Mouse (Mus musculus) limb, embryonic 11.5 days (tissue): ENCODE measurements around the gene Prodh2. TPM values are rescaled to one million over a fixed set of nuclear protein-coding genes. Genes with fewer than 3 reads are reported as not detected.

ENCODE experiments used
- ATAC-seq: fragments of 200-750 bp; cut with Nextera tagmentation; 2 replicates; pipeline ENCODE4 v1.8.0; 2017; ENCODE audit warnings: low read depth; ENCODE audit not compliant: insufficient number of reproducible peaks, low FRiP score, low TSS enrichment
- DNase-seq: peaks from one replicate; pipeline ENCODE4 v3.0.0-alpha.2; 2015; ENCODE audit warnings: low spot score
- H3K27ac ChIP-seq: fragments of 300-500 bp; sonication (generic); replicated peaks from 2 replicates; pipeline ENCODE4 v1.5.1; 2014; ENCODE audit warnings: low read depth, mild to moderate bottlenecking, low read length
- H3K27me3 ChIP-seq: fragments of 300-500 bp; sonication (generic); 2 replicates; pipeline ENCODE4 v1.6.1; 2014; ENCODE audit warnings: mild to moderate bottlenecking, low read length, mixed read lengths; ENCODE audit not compliant: control insufficient read depth, insufficient read depth
- H3K36me3 ChIP-seq: fragments of 300-500 bp; sonication (generic); 2 replicates; pipeline ENCODE4 v1.6.1; 2014; ENCODE audit warnings: mild to moderate bottlenecking, low read length, moderate library complexity, mixed read lengths; ENCODE audit not compliant: control insufficient read depth, insufficient read depth
- H3K4me1 ChIP-seq: fragments of 300-500 bp; sonication (generic); 2 replicates; pipeline ENCODE4 v1.6.1; 2014; ENCODE audit warnings: low read length, mixed read lengths; ENCODE audit not compliant: control insufficient read depth, insufficient read depth
- H3K4me2 ChIP-seq: fragments of 300-500 bp; sonication (generic); 2 replicates; pipeline ENCODE4 v1.6.1; 2014; ENCODE audit warnings: low read depth, mild to moderate bottlenecking, moderate library complexity; ENCODE audit not compliant: severe bottlenecking
- H3K4me3 ChIP-seq: fragments of 300-500 bp; sonication (generic); 2 replicates; pipeline ENCODE4 v1.5.1; 2014; ENCODE audit warnings: low read depth, low read length
- H3K9ac ChIP-seq: fragments of 300-500 bp; sonication (generic); 2 replicates; pipeline ENCODE4 v1.6.1; 2014; ENCODE audit warnings: mild to moderate bottlenecking, low read length
- H3K9me3 ChIP-seq: fragments of 300-500 bp; sonication (generic); 2 replicates; pipeline ENCODE4 v1.6.1; 2016; ENCODE audit warnings: low read length; ENCODE audit not compliant: control insufficient read depth
- WGBS: fragments of 180-500 bp; shearing (Covaris S2); extraction: QIAGEN DNeasy Blood & Tissue Kit; methylation state at CpG from one replicate; pipeline ENCODE4 v1.1.7; 2014; 5-methylcytosine and 5-hydroxymethylcytosine counted together
- polyA plus RNA-seq: library from polyadenylated mRNA; unstranded; fragments of >200 nt; fragmentation: Nextera tagmentation; extraction: Ambion mirVana; gene quantifications from 2 replicates; pipeline ENCODE4 v1.2.1, GENCODE M21; 2014

The Prodh2 gene
- polyA plus RNA-seq, 1 experiment from 2014 or later, result not detected

DNA sequence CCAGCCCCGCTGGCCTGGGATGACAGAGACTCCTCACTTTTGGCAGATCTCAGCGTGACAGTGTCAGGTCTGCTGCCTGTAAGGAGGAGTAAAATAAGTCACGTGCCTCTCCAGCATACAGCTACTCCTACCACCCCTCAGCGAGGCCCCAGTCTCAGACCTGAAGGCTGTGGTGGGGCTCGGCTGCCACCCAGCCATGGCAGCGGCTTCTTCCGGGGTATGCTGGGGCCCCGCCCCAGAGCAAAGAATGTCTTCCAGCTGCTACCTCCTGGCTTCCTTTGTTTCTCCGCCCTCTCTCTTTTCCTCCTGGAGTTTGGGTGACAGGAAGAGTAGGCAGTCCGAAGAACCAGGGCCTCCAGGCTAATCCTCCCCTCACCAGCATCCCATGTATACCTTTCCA, 32.5 kb downstream of the Prodh2 start:
- Histone ChIP-seq H3K27me3 (no peaks in the 10 kb centered on the region), H3K27ac (no peak overlapping the region), H3K4me1 (0 out of 2 replicates have a peak, but pooled peaks cover 9% of the 10 kb centered on the region), H3K4me3 (no peak overlapping the region), H3K4me2 (no peak overlapping the region), H3K9me3 (no peaks in the 10 kb centered on the region), H3K36me3 (peaks cover 25% of the 10 kb centered on the region), H3K9ac (no peak overlapping the region; the same call in 1 of the 2 replicates)
- ATAC-seq (no peak), DNase-seq (no peak)
- WGBS, result 23% methylated on average over 10 of the region's 10 CpGs

DNA sequence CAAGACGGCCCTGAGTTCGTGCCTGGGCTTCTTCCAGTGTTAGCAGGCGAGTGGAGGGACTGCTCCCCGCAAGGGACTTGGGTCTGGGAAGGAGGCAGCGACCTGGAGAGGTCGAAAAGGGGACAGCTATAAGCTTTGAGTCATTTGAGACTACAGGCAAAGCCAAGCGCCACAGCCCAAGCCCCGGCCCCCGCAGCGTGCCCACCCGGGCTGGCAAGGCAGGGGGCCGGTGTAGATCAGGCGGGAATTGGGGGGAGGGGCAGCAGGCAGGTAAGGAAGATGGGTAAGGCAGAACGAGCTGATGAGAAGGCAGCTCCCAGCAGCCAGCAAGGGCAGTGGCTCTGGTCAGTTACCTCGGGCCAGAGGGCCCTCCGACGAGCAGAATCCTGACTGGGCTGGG, 33.0 kb downstream of the Prodh2 start:
- 22% methylated on average over 17 of the region's 17 CpGs for WGBS
- Histone ChIP-seq H3K4me3 (0 out of 2 replicates have a peak overlapping the region, but pooled peaks have one; percentile 0), H3K27me3 (no peaks in the 10 kb centered on the region), H3K4me2 (0 out of 2 replicates have a peak overlapping the region, but pooled peaks have one; percentile 10), H3K36me3 (peaks cover 25% of the 10 kb centered on the region), H3K4me1 (0 out of 2 replicates have a peak, but pooled peaks cover 9% of the 10 kb centered on the region), H3K9me3 (no peaks in the 10 kb centered on the region), H3K9ac (no peak overlapping the region; the same call in 1 of the 2 replicates), H3K27ac (no peak overlapping the region)
- DNase-seq (no peak), ATAC-seq (no peak)

DNA sequence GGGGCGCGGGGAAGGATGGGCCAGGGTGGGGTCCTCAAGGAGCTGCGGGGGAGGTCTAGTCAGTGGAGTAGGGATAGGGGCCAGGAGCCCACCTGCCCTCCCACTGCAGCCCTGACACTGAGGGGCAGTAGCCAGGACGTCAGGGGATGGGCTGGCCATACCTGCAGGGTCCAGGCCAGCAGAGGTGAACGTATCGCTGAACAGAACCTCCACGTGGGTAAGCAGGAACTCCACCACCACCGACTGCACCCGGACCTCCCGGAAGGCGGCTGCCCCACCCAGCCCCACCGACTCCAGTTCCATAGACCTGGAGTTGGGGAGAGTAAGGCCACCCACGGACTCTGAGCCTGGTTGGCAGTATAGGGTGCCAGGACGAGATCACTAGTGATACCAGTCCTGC, 33.6 kb downstream of the Prodh2 start:
- ATAC-seq (no peak), DNase-seq (no peak)
- Histone ChIP-seq H3K27ac (no peak overlapping the region), H3K27me3 (no peaks in the 10 kb centered on the region), H3K4me1 (0 out of 2 replicates have a peak, but pooled peaks cover 9% of the 10 kb centered on the region), H3K4me2 (no peak overlapping the region), H3K9ac (no peak overlapping the region), H3K9me3 (no peaks in the 10 kb centered on the region), H3K36me3 (peaks cover 25% of the 10 kb centered on the region), H3K4me3 (no peak overlapping the region)
- WGBS, result 82% methylated on average over 14 of the region's 14 CpGs

DNA sequence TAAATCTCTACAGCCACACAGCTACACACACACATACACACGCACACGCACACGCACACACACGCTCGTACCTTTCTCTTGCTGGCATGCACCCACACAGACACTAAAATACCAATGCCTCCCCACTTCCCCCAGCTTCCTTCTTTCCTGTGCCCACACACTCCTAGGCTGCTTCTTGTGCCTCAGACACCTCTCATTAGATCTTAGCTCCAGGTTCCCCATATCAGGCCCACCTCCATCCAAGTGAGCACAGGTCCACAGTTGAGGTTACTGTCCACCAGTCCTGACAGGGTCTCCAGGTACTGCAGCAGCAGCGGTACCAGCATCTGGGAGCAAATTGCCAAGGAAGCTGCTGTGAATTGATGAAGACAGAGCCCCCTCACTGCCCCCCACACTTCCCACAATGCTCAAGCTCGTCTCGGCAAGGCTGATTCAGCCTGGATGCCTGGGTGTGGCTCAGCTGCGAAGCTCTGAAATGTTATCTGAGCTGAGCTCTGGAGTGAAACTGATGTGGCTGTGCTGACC, 37.9 kb downstream of the Prodh2 start:
- Histone ChIP-seq H3K9me3 (no peaks in the 10 kb centered on the region), H3K27me3 (no peaks in the 10 kb centered on the region), H3K27ac (no peak overlapping the region), H3K4me3 (no peak overlapping the region), H3K4me1 (peaks cover 18% of the 10 kb centered on the region; the same call in 1 of the 2 replicates), H3K36me3 (peaks cover 20% of the 10 kb centered on the region), H3K9ac (no peak overlapping the region), H3K4me2 (no peak overlapping the region)
- no peak for DNase-seq
- 85% methylated on average over 9 of the region's 9 CpGs for WGBS
- ATAC-seq, result no peak

DNA sequence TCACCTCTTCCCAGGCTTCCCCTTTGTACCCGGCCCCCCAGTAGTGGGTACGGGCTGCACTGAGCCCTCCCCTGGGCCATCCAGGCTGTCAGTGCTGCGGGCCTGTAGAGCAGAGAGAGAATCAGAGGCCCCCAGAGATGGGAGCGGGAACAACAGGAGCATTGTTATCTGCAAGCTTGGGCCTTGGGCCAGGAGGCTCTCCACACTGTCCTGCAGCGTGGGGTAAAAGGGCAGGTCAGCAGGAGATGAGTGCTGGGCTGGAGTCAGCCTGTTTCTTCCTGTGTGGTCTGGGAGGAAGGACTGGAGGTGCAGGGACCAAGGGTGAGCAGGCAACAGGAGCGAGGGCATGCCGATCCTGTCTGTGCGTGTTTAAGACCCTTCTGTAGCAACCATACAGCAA, 39.5 kb downstream of the Prodh2 start:
- peaks cover 12% of the 10 kb centered on the region; the same call in 1 of the 2 replicates for H3K4me1 ChIP-seq
- DNase-seq (no peak), ATAC-seq (no peak)
- peaks cover 17% of the 10 kb centered on the region for H3K36me3 ChIP-seq
- H3K27me3 ChIP-seq, result no peaks in the 10 kb centered on the region
- no peaks in the 10 kb centered on the region for H3K9me3 ChIP-seq
- 0 out of 2 replicates have a peak overlapping the region, but pooled peaks have one; percentile 23 for H3K9ac ChIP-seq
- no peak overlapping the region for H3K27ac ChIP-seq
- 55% methylated on average over 8 of the region's 8 CpGs for WGBS
- no peak overlapping the region for H3K4me3 ChIP-seq
- H3K4me2 ChIP-seq, result no peak overlapping the region

DNA sequence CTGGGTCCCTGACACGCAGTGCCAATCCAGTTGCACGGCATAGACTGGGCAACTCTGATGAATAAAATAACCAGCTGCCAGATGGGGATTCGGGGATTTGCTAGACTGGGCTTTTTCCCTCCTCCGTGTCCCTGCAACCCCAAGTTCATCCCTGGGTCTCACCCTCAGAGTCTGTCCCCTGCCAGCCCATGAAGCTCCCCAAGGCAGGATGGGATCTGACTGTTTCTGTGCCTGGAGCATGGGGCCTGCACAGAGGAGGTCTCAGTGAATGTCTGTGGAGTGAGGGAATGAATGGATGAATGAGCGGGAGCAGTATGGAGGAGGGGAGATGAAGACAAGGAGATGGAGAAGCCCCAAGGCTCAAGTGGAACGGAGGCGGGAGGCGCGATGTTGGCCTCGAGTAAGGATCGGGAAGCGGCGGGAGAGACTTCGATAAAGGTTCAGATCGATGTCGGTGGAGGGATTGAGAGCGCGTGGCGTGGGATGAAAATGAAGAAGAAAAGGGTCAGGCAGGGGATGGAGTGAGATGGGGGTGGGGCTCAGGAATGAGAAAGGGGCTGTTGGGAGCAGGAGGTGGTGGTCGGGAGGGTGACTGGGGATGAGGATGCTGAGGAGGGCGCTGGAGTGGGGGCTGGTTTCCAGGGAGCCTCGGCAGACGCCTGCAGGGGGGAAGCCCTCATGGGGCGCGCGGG, 40.7 kb downstream of the Prodh2 start:
- Histone ChIP-seq H3K9ac (peak overlapping the region; percentile 78), H3K36me3 (peaks cover 8% of the 10 kb centered on the region), H3K9me3 (no peaks in the 10 kb centered on the region), H3K27me3 (no peaks in the 10 kb centered on the region), H3K4me1 (peaks cover 12% of the 10 kb centered on the region; the same call in 1 of the 2 replicates), H3K4me3 (peak overlapping the region; percentile 46), H3K27ac (no peak overlapping the region), H3K4me2 (peak overlapping the region; percentile 84)
- ATAC-seq, result no peak
- no peak for DNase-seq
- WGBS, result 8% methylated on average over 26 of the region's 26 CpGs

DNA sequence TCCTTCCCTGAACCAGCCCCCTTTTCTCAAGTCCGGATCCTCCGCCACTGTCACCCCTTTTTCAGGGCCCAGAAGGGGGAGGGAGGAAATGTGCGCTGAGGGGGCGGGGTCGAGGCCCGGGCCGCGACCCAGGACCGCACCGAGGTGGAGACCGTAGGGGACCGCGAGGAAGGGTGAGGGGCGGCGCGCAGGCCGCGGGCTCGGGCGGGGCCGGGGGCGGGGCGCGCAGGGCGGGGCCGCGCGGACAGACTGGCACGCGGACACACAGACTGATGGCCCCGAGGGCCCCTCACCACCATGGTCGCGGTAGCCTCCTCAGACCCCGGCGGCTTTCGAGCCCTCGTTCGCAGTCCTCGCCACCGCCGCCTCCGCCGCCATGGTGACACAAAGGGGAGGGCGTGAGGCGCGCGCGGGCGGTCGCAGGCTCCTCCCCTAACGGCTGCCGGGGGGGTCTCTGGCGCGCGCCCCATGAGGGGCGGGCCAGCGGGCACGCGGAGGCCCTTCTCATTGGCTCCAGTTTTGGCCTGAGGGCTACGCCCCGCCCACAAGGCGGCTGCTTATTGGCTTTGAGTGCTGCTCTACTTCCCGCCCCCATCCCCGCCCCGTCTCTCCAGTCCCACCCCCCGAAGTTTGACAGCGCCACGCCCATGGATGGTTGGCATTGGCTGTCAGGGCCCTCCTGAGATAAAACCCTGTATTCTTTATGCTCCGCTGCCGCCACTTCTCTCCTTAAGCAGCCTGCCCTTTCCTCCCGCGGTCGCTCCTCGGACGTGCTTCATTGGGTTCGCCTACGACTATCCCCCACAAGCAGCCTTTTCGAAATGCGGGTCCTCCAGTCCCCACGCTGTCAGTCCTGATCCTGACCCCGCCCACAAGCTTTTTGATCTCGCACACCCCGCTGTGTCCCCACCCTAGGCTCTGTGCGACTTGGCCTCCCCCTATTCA, 41.5 kb downstream of the Prodh2 start, which contains the start of gene Arhgap33:
Gene Arhgap33, minus strand, starts transcription at position 428 of the 945 bp plus-strand sequence.
- Histone ChIP-seq H3K27ac (no peak within 1 kb of the TSS), H3K4me1 (peaks cover 12% of the 10 kb centered on the region; the same call in 1 of the 2 replicates), H3K36me3 (peaks cover 2% of the 10 kb centered on the region), H3K27me3 (no peaks in the 10 kb centered on the region), H3K9ac (peak within 1 kb of the TSS; percentile 78), H3K9me3 (no peaks in the 10 kb centered on the region), H3K4me3 (peak within 1 kb of the TSS; percentile 46), H3K4me2 (peak within 1 kb of the TSS; percentile 84)
- under 1% methylated on average over 49 of the region's 84 CpGs for WGBS
- ATAC-seq (peak; percentile 87), DNase-seq (peak; percentile 97)

DNA sequence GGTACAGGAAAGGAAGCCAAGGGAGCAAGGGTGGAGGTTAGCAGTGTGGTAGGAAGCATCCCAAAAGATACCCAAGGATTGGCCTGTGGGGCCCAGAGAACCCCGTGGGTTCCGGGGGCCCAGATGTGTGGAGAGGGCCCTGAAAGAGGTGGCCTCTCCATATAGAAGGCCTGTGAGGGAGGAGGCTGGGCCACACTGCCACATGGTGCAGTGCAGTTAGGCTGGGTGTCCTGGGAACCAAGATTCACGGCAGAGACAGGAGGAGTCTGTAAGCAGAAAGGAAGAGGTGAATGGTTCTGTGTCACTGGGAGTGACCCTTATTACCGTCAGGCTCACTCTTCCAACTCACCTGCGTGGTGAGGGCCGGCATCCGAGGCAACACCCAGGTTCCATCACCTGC, 47.1 kb downstream of the Prodh2 start:
- Histone ChIP-seq H3K4me3 (no peak overlapping the region), H3K4me1 (0 out of 2 replicates have a peak, but pooled peaks cover 1% of the 10 kb centered on the region), H3K27me3 (no peaks in the 10 kb centered on the region), H3K9ac (no peak overlapping the region), H3K9me3 (no peaks in the 10 kb centered on the region), H3K27ac (no peak overlapping the region), H3K36me3 (peaks cover 9% of the 10 kb centered on the region; the same call in 1 of the 2 replicates), H3K4me2 (no peak overlapping the region)
- no peak for DNase-seq
- no peak for ATAC-seq
- WGBS, result 88% methylated on average over 7 of the region's 7 CpGs
